Mouse (Mus musculus): ENCODE data around the gene Inafm2. TPM values are rescaled to one million over a fixed set of nuclear protein-coding genes. Genes with fewer than 3 reads are reported as not detected.

Gene Inafm2
- polyA plus RNA-seq, 1 experiment from 2014 or later, result 20.5 TPM

- peak within 1 kb of the TSS; percentile 61 for H3K4me2 ChIP-seq (ENCODE audit: low read depth, low read length)
- no peaks in the 10 kb centered on the region for H3K36me3 ChIP-seq (ENCODE audit: control insufficient read depth, insufficient read depth, low read length)
- H3K4me3 ChIP-seq (ENCODE audit: low read length), result peak within 1 kb of the TSS; percentile 38
- H3K9me3 ChIP-seq (ENCODE audit: control insufficient read depth, low read length), result no peaks in the 10 kb centered on the region
- 5% methylated on average over 29 of the region's 29 CpGs for WGBS
- H3K9ac ChIP-seq (ENCODE audit: low read length), result peak within 1 kb of the TSS; percentile 68
- ATAC-seq (ENCODE audit: low read depth), result peak; percentile 92
- H3K27me3 ChIP-seq (ENCODE audit: control insufficient read depth, insufficient read depth, low read depth, low read length), result no peaks in the 10 kb centered on the region
- H3K4me1 ChIP-seq (replicated peaks; ENCODE audit: control insufficient read depth, insufficient read depth, low read length), result peaks cover 37% of the 10 kb centered on the region
- H3K27ac ChIP-seq (ENCODE audit: low read length), result peak within 1 kb of the TSS; percentile 98
Measured at GRCm38 (mm10) chr2:118761906-118762783, 16.6 kb downstream of the Inafm2 start, which contains the start of gene Ccdc9b. TSS of gene Ccdc9b (minus strand) at chr2:118762661.

DNA sequence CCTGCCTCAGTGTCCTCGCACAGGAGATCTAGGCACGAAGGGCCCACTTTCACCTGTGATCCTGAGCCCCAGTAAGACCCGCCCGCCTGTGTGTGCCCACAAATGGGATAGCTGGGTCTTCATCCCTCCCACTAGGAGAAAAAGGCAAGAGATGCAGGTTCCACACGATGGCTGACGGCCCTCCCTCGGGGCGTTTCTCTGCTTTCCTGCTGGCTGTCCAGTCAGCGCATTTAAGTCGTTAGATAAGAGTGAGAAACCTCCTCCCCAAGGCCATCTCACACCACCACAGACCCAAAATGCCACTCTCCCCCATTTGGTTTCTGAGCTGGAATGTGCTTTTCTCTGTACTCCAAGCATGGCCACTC lies 17.2 kb downstream of the Inafm2 start:
- Histone ChIP-seq H3K36me3 (ENCODE audit: control insufficient read depth, insufficient read depth, low read length) (no peaks in the 10 kb centered on the region), H3K27me3 (ENCODE audit: control insufficient read depth, insufficient read depth, low read depth, low read length) (no peaks in the 10 kb centered on the region), H3K27ac (ENCODE audit: low read length) (peak overlapping the region; percentile 98), H3K4me3 (ENCODE audit: low read length) (peak overlapping the region; percentile 19), H3K4me1 (replicated peaks; ENCODE audit: control insufficient read depth, insufficient read depth, low read length) (peaks cover 37% of the 10 kb centered on the region), H3K9ac (ENCODE audit: low read length) (peak overlapping the region; percentile 68), H3K4me2 (ENCODE audit: low read depth, low read length) (peak overlapping the region; percentile 61), H3K9me3 (ENCODE audit: control insufficient read depth, low read length) (no peaks in the 10 kb centered on the region)
- ATAC-seq (ENCODE audit: low read depth), result peak; percentile 19; the same call in 1 of the 2 replicates
- WGBS, result 7% methylated on average over 10 of the region's 10 CpGs

- peak overlapping the region; percentile 21 for H3K9ac ChIP-seq (ENCODE audit: low read length)
- peak overlapping the region; percentile 98 for H3K27ac ChIP-seq (ENCODE audit: low read length)
- H3K4me1 ChIP-seq (replicated peaks; ENCODE audit: control insufficient read depth, insufficient read depth, low read length), result peaks cover 37% of the 10 kb centered on the region
- 53% methylated on average over 7 of the region's 7 CpGs for WGBS
- H3K4me2 ChIP-seq (ENCODE audit: low read depth, low read length), result no peak overlapping the region
- 0 out of 2 replicates have a peak, but pooled peaks have one; percentile 2 for ATAC-seq (ENCODE audit: low read depth)
- no peak overlapping the region for H3K4me3 ChIP-seq (ENCODE audit: low read length)
- no peaks in the 10 kb centered on the region for H3K27me3 ChIP-seq (ENCODE audit: control insufficient read depth, insufficient read depth, low read depth, low read length)
- no peaks in the 10 kb centered on the region for H3K36me3 ChIP-seq (ENCODE audit: control insufficient read depth, insufficient read depth, low read length)
- no peaks in the 10 kb centered on the region for H3K9me3 ChIP-seq (ENCODE audit: control insufficient read depth, low read length)
Measured at GRCm38 (mm10) chr2:118763469-118763868, 17.9 kb downstream of the Inafm2 start.

DNA sequence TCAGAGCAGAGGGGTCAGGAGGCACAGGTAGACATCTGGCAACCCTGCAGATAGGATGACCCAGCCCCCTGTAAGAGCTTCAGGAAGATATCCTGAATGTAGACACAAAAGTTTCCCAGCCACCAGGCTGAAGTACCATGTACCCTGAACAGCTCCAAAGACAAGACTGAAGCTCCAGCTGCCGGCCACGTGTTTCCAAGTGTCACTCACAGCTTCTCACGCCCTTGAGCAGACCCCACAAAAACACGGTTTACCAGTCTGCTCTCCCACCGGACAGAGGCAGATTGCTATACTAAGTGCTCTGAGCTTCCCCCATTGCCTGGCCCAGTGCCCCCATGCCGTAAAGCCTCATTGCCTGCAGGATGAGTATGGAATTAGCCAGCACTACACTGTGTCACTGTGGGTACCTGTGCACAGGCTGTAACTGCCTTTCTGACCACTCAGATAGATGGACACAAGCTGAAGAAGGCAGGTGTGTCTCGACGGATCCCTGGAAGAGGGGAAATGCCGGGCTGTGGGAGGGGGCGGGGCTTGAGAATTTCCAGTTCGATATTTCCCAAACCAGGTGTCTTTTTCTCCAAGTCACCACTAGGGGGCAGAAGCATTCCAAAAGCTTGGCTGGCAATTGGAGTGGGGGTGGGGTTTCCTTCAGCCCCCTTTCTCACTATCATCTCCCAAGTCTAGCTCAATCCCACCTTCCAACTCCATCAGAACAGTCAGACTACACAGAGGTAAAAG lies 18.7 kb downstream of the Inafm2 start:
- Histone ChIP-seq H3K27ac (ENCODE audit: low read length) (peak overlapping the region; percentile 63), H3K36me3 (ENCODE audit: control insufficient read depth, insufficient read depth, low read length) (no peaks in the 10 kb centered on the region), H3K4me3 (ENCODE audit: low read length) (no peak overlapping the region), H3K4me2 (ENCODE audit: low read depth, low read length) (no peak overlapping the region), H3K9me3 (ENCODE audit: control insufficient read depth, low read length) (no peaks in the 10 kb centered on the region), H3K27me3 (ENCODE audit: control insufficient read depth, insufficient read depth, low read depth, low read length) (no peaks in the 10 kb centered on the region), H3K9ac (ENCODE audit: low read length) (peak overlapping the region; percentile 11; the same call in 1 of the 2 replicates), H3K4me1 (replicated peaks; ENCODE audit: control insufficient read depth, insufficient read depth, low read length) (peaks cover 37% of the 10 kb centered on the region)
- no peak for ATAC-seq (ENCODE audit: low read depth)
- 17% methylated on average over 11 of the region's 11 CpGs for WGBS

GRCm38 (mm10) chr2:118764875-118765274 lies 19.3 kb downstream of the Inafm2 start:
- WGBS, result 85% methylated on average over 5 of the region's 5 CpGs
- no peak overlapping the region for H3K4me3 ChIP-seq (ENCODE audit: low read length)
- peaks cover 35% of the 10 kb centered on the region for H3K4me1 ChIP-seq (replicated peaks; ENCODE audit: control insufficient read depth, insufficient read depth, low read length)
- H3K4me2 ChIP-seq (ENCODE audit: low read depth, low read length), result no peak overlapping the region
- no peak overlapping the region for H3K27ac ChIP-seq (ENCODE audit: low read length)
- no peaks in the 10 kb centered on the region for H3K36me3 ChIP-seq (ENCODE audit: control insufficient read depth, insufficient read depth, low read length)
- no peaks in the 10 kb centered on the region for H3K27me3 ChIP-seq (ENCODE audit: control insufficient read depth, insufficient read depth, low read depth, low read length)
- no peak for ATAC-seq (ENCODE audit: low read depth)
- H3K9ac ChIP-seq (ENCODE audit: low read length), result no peak overlapping the region
- H3K9me3 ChIP-seq (ENCODE audit: control insufficient read depth, low read length), result peaks cover 3% of the 10 kb centered on the region; the same call in 1 of the 2 replicates

GRCm38 (mm10) chr2:118766041-118767033 lies 20.8 kb downstream of the Inafm2 start:
- H3K9me3 ChIP-seq (ENCODE audit: control insufficient read depth, low read length), result peaks cover 3% of the 10 kb centered on the region; the same call in 1 of the 2 replicates
- H3K4me3 ChIP-seq (ENCODE audit: low read length), result no peak overlapping the region
- ATAC-seq (ENCODE audit: low read depth), result no peak
- no peak overlapping the region for H3K4me2 ChIP-seq (ENCODE audit: low read depth, low read length)
- no peak overlapping the region for H3K27ac ChIP-seq (ENCODE audit: low read length)
- H3K9ac ChIP-seq (ENCODE audit: low read length), result no peak overlapping the region
- 60% methylated on average over 10 of the region's 10 CpGs for WGBS
- no peaks in the 10 kb centered on the region for H3K36me3 ChIP-seq (ENCODE audit: control insufficient read depth, insufficient read depth, low read length)
- H3K27me3 ChIP-seq (ENCODE audit: control insufficient read depth, insufficient read depth, low read depth, low read length), result no peaks in the 10 kb centered on the region
- H3K4me1 ChIP-seq (replicated peaks; ENCODE audit: control insufficient read depth, insufficient read depth, low read length), result peaks cover 26% of the 10 kb centered on the region

GRCm38 (mm10) chr2:118772158-118772874 lies 26.8 kb downstream of the Inafm2 start, which contains the start of gene Phgr1:
TSS of gene Phgr1 (plus strand) at chr2:118772769.
- H3K9ac ChIP-seq (ENCODE audit: low read length), result no peak within 1 kb of the TSS
- ATAC-seq (ENCODE audit: low read depth), result peak; percentile 64
- H3K4me1 ChIP-seq (replicated peaks; ENCODE audit: control insufficient read depth, insufficient read depth, low read length), result peaks cover 11% of the 10 kb centered on the region; the same call in 1 of the 2 replicates
- no peak within 1 kb of the TSS for H3K27ac ChIP-seq (ENCODE audit: low read length)
- no peaks in the 10 kb centered on the region for H3K27me3 ChIP-seq (ENCODE audit: control insufficient read depth, insufficient read depth, low read depth, low read length)
- no peak within 1 kb of the TSS for H3K4me2 ChIP-seq (ENCODE audit: low read depth, low read length)
- peaks cover 3% of the 10 kb centered on the region; the same call in 1 of the 2 replicates for H3K9me3 ChIP-seq (ENCODE audit: control insufficient read depth, low read length)
- H3K4me3 ChIP-seq (ENCODE audit: low read length), result no peak within 1 kb of the TSS
- WGBS, result 74% methylated on average over 6 of the region's 6 CpGs
- no peaks in the 10 kb centered on the region for H3K36me3 ChIP-seq (ENCODE audit: control insufficient read depth, insufficient read depth, low read length)

DNA sequence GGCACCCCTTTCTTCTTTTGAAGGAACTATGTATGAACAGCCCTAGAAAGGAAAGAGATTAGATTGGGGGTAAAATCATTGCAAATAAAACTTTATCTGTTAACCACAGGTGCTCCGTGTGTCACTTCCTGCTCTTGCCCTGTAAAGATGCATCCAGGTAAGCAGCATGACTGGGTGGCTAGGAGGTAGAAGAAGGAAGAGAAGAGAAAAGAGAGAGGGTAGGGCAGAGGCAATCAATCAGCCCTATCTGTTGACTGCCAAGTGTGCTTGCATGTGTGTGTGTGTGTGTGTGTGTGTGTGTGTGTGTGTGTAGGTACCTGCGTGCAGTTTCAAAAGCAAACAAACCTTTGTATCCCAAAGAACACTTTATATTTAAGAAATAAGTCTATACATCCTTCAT lies 29.0 kb downstream of the Inafm2 start:
- Histone ChIP-seq H3K9ac (ENCODE audit: low read length) (no peak overlapping the region), H3K4me3 (ENCODE audit: low read length) (no peak overlapping the region), H3K27ac (ENCODE audit: low read length) (no peak overlapping the region), H3K4me1 (replicated peaks; ENCODE audit: control insufficient read depth, insufficient read depth, low read length) (peaks cover 14% of the 10 kb centered on the region), H3K9me3 (ENCODE audit: control insufficient read depth, low read length) (peaks cover 1% of the 10 kb centered on the region; the same call in 1 of the 2 replicates), H3K4me2 (ENCODE audit: low read depth, low read length) (no peak overlapping the region), H3K36me3 (ENCODE audit: control insufficient read depth, insufficient read depth, low read length) (no peaks in the 10 kb centered on the region), H3K27me3 (ENCODE audit: control insufficient read depth, insufficient read depth, low read depth, low read length) (no peaks in the 10 kb centered on the region)
- ATAC-seq (ENCODE audit: low read depth), result no peak
- 65% methylated on average over 2 of the region's 2 CpGs for WGBS
